Mouse (Mus musculus): Measurements from ENCODE around the gene Chrnb2. TPM values are rescaled to one million over a fixed set of nuclear protein-coding genes. Genes with fewer than 3 reads are reported as not detected.
A peak's percentile ranks its signal among the peaks of the same experiment; 100 is the strongest.

The Chrnb2 gene
- total and polyA plus RNA-seq, 3 experiments = 1.6 to 4.0 TPM; not detected in 1

DNA sequence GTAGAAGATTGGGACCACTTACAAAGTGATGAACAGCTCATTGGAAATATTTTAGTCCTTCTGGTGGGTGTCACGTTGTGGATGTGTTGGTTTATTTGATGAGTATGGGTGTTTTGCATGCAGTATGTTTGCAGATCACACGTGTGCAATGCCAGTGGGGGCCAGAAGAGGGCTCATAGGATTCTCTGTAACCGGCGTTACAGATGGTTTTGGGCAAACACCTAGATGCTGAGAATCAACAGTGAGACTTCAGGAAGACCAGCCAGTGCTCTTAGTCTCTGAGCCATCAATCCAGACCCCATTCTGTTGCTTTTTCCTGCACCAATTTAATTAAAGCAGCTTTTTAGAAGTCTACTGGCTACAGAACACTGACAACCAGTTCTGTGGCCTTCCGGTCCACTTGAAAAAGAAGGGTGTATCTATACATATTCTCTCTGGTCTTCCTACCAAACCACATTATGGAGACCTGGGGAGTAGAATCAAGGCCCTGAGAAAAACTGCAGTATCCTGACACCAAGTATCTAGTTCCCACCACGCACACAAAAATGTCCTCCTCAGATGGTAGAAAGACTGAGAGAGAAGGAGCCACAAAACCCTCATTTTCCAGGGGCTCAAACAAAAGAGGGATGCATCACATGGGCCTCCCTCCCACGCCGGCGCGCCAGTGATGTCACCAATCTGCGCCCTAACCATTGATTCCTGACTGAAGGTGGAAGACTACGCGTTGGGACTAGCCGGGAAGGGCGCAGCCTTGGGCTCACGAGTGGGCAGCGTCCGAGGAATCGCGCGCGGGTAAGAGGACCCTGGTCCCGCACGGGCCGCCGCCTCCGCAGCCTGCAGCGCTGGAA, 49.8 kb downstream of the Chrnb2 start, which contains the start of gene Adar:
Gene Adar (plus strand): TSS at position 664 of the 848 bp plus-strand sequence.
- peaks cover 15 to 18% of the 10 kb centered on the region in 2 experiments for H3K27me3 ChIP-seq (ENCODE audit: control insufficient read depth in 1 of 2, insufficient read depth in 2 of 2, low read length in 2 of 2)
- H3K79me2 ChIP-seq (ENCODE audit: control insufficient read depth, insufficient read depth, low read length, poor library complexity) = peaks cover 26% of the 10 kb centered on the region
- H3K4me3 ChIP-seq (ENCODE audit: control insufficient read depth in 1 of 2, insufficient read depth in 1 of 2, low read depth in 2 of 2, low read length in 2 of 2) = peak within 1 kb of the TSS; percentile 82 to 83
- H3K9me3 ChIP-seq (replicated peaks; ENCODE audit: insufficient read depth, low read length) = no peaks in the 10 kb centered on the region
- TF ChIP-seq KAT2A (conservative IDR thresholded peaks at IDR 0.05; ENCODE audit: low read depth, low read length) = no peak; the same call in 1 of the 2 replicates
- TF ChIP-seq USF1 (IDR thresholded peaks at IDR 0.05; ENCODE audit: low read depth, low read length) = peak; percentile 93
- peak; percentile 92 for TF ChIP-seq POLR2AphosphoS2 (IDR thresholded peaks at IDR 0.05; ENCODE audit: low read length)
- TF ChIP-seq RAD21 (IDR thresholded peaks at IDR 0.05; ENCODE audit: low read depth, low read length) = peak; percentile 46
- no peak for TF ChIP-seq MAFK (IDR thresholded peaks at IDR 0.05; ENCODE audit: borderline replicate concordance, low read depth, low read length)
- no peak; the same call in 1 of the 2 replicates for TF ChIP-seq BHLHE40 (IDR thresholded peaks at IDR 0.05; ENCODE audit: borderline replicate concordance, low read depth, low read length)
- peak; percentile 98 for TF ChIP-seq MXI1 (IDR thresholded peaks at IDR 0.05; ENCODE audit: low read depth, low read length)
- TF ChIP-seq GATA1 (IDR thresholded peaks at IDR 0.05; ENCODE audit: low read depth, low read length) = no peak
- TF ChIP-seq TAL1 (IDR thresholded peaks at IDR 0.05; ENCODE audit: low read length) = no peak
- TF ChIP-seq NELFE (IDR thresholded peaks at IDR 0.05; ENCODE audit: low read depth, low read length) = peak; percentile 84
- TF ChIP-seq ETS1 (IDR thresholded peaks at IDR 0.05; ENCODE audit: low read depth, low read length) = no peak
- peak; percentile 23 to 61; a peak in 2 of 4 replicates for TF ChIP-seq USF2 (IDR thresholded peaks at IDR 0.05; ENCODE audit: borderline replicate concordance in 1 of 2, insufficient read depth in 1 of 2, low read depth in 1 of 2, low read length in 2 of 2)
- TF ChIP-seq HCFC1 (IDR thresholded peaks at IDR 0.05; ENCODE audit: low read depth, low read length) = peak; percentile 92
- TF ChIP-seq CTCF (IDR thresholded peaks at IDR 0.05 in 2 of 3, conservative IDR thresholded peaks at IDR 0.05 in 1 of 3; ENCODE audit: control insufficient read depth in 1 of 3, insufficient read depth in 1 of 3, low read depth in 2 of 3, low read length in 3 of 3, poor library complexity in 1 of 3, severe bottlenecking in 1 of 3) = peak; percentile 61 to 85 (median 78)
- TF ChIP-seq POLR2A (IDR thresholded peaks at IDR 0.05; ENCODE audit: control insufficient read depth in 1 of 2, insufficient read depth in 1 of 2, low read depth in 1 of 2, low read length in 2 of 2, poor library complexity in 1 of 2) = peak; percentile 56 to 87
- peak; percentile 90 for TF ChIP-seq MYC (IDR thresholded peaks at IDR 0.05; ENCODE audit: low read depth, low read length)
- TF ChIP-seq MAZ (IDR thresholded peaks at IDR 0.05; ENCODE audit: low read depth, low read length) = peak; percentile 95
- TF ChIP-seq TBP (IDR thresholded peaks at IDR 0.05; ENCODE audit: low read depth, low read length) = peak; percentile 65; the same call in 1 of the 2 replicates
- TF ChIP-seq UBTF (IDR thresholded peaks at IDR 0.05; ENCODE audit: borderline replicate concordance, insufficient read depth, low read depth, low read length) = peak; percentile 21; the same call in 1 of the 2 replicates
- no peak for TF ChIP-seq JUND (IDR thresholded peaks at IDR 0.05; ENCODE audit: low read depth, low read length)
- peak; percentile 42 for TF ChIP-seq ZC3H11A (IDR thresholded peaks at IDR 0.05; ENCODE audit: low read depth, low read length)
- 0 out of 2 replicates have a peak, but pooled peaks have one; percentile 35 for TF ChIP-seq TCF12 (IDR thresholded peaks at IDR 0.05; ENCODE audit: low read depth, low read length)
- peak; percentile 94 for TF ChIP-seq MAX (IDR thresholded peaks at IDR 0.05; ENCODE audit: low read length)
- TF ChIP-seq ELF1 (IDR thresholded peaks at IDR 0.05; ENCODE audit: low read depth, low read length) = peak; percentile 62; the same call in 1 of the 2 replicates
- peak; percentile 52; the same call in 1 of the 2 replicates for TF ChIP-seq NRF1 (IDR thresholded peaks at IDR 0.05; ENCODE audit: insufficient read depth, low read depth, low read length, poor library complexity, severe bottlenecking)
- TF ChIP-seq SMC3 (IDR thresholded peaks at IDR 0.05; ENCODE audit: low read depth, low read length) = peak; percentile 78
- TF ChIP-seq POLR2AphosphoS5 (IDR thresholded peaks at IDR 0.05; ENCODE audit: borderline replicate concordance, low read depth, low read length) = no peak
- TF ChIP-seq ZMIZ1 (IDR thresholded peaks at IDR 0.05; ENCODE audit: low read depth, low read length) = peak; percentile 84; the same call in 1 of the 2 replicates
- peak; percentile 98 for TF ChIP-seq SIN3A (IDR thresholded peaks at IDR 0.05; ENCODE audit: low read length)
- peaks cover 0 to 4% of the 10 kb centered on the region in 2 experiments; a peak in 2 of 4 replicates for H3K36me3 ChIP-seq (ENCODE audit: control insufficient read depth in 1 of 2, insufficient read depth in 2 of 2, low read length in 2 of 2)
- H3K4me1 ChIP-seq (ENCODE audit: control insufficient read depth in 1 of 2, insufficient read depth in 2 of 2, low read length in 2 of 2) = peaks cover 0 to 5% of the 10 kb centered on the region in 2 experiments; a peak in 3 of 4 replicates
- DNase-seq (ENCODE audit: low read depth, low spot score) = peak; percentile 92
- H3K27ac ChIP-seq (ENCODE audit: control insufficient read depth, low read depth, low read length) = peak within 1 kb of the TSS; percentile 46
- peak within 1 kb of the TSS; percentile 78 for H3K9ac ChIP-seq (ENCODE audit: control insufficient read depth, low read depth, low read length, poor library complexity, severe bottlenecking)
